Mouse (Mus musculus) CD8-positive naive resting alpha-beta T cell, adult 57 days (primary cell): ENCODE results near the gene Snx27. TPM values are rescaled to one million over a fixed set of nuclear protein-coding genes. Genes with fewer than 3 reads are reported as not detected.

Experiments used
- total RNA-seq: library from RNA; stranded (reverse); gene quantifications from one replicate; pipeline ENCODE4 v1.2.4, GENCODE M21; 2023

Gene Snx27
- total RNA-seq = 28.0 TPM

DNA sequence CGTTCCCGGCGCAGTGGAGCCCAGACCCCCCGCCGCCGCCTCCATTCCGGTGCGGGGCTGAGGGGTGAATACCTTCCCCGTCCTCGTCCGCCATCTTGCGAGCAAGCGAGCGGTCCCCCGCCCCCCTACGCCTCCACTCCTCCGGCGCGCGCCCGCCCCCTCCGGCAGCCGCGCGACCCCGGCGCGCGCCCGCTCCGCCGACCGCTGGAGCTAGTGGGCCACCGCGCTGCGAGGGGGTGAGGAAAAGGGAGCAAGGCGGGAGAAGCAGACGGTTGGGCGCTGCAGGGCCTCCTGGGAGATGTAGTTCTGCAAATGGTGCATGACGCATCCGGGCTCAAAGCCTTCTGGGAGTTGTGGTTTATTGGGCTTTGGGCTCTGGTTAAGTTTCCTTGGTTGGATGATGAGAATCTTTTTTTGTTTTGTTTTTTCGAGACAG, at the start of gene Snx27:
Gene Snx27 (minus strand): TSS at position 261 of the 436 bp plus-strand sequence.

DNA sequence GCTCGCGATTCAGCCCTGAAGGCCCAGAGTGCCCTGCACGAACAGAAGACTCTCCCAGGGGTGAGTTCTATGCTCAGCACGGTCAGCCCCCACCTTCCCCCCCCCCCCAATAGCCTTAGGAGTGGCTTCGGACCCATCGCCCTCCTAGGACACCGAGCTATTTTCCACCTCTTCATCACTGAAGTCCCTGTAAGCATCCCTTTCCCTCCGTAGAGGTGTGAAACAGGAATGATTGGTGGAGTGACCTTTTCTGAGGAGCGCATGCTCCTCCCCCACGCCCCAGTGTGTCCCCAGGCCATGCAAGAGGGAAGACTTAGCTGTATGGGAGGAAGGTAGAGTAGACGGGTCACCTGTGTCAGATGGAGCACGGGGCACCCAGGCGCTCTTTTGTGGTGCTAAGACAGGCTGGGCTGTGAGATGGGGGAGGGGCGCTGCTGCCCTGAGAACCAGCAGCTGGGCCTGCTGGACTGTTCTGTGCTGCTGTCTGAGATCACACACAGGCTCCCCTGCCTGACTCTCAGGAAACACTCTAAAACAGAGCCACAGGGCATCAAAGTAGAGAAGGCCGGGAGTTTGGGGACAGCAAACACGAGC, 102.1 kb downstream of the Snx27 start, which contains the start of gene Riiad1:
Gene Riiad1 (minus strand): TSS at position 51 of the 594 bp plus-strand sequence.

DNA sequence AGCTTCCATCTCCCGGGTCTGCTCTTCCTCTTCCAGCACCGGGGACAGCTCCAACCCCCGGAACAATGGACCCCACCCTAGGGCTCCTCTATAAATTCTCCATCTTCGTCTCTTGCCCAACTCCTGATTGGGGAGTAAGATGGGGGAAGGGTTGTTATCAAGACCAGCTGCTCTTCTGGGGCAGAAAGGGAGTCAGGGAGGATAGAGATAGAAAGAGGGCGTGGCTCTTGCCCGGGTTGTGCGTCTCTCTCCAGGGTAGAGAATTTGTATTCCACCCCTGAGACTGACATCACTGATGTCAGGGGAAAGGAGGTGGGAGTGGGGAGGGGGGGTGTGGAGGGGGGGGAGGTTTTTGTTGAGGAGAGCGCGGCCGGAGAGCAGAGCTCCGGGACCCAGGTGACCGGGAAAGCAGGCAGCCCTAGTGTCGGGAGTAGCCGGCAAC, 104.5 kb downstream of the Snx27 start, which contains the start of gene Celf3:
Gene Celf3 (plus strand): TSS at position 315 of the 442 bp plus-strand sequence.

Other genes starting within 250 kb of the Snx27 start
- gene Them5, start 240.6 kb downstream of the Snx27 start, total RNA-seq = not detected
- gene C2cd4d, start 220.3 kb downstream of the Snx27 start, total RNA-seq = not detected
- gene Rorc, start 209.9 kb downstream of the Snx27 start, total RNA-seq = not detected
- not detected for gene Lingo4, start 184.2 kb downstream of the Snx27 start, total RNA-seq
- 11.0 TPM for gene Tdrkh, start 169.4 kb downstream of the Snx27 start, total RNA-seq
- gene Mrpl9, start 139.4 kb downstream of the Snx27 start, total RNA-seq = 55.2 TPM
- not detected for gene Oaz3, start 138.8 kb downstream of the Snx27 start, total RNA-seq
- gene Celf3, start 104.4 kb downstream of the Snx27 start, total RNA-seq = not detected
- 2.8 TPM for gene Riiad1, start 102.4 kb downstream of the Snx27 start, total RNA-seq
- gene Gm10972, start 60.4 kb upstream of the Snx27 start, total RNA-seq = not detected
- gene Tuft1, start 76.2 kb upstream of the Snx27 start, total RNA-seq = 2.1 TPM
- gene Selenbp2, start 110.8 kb upstream of the Snx27 start, total RNA-seq = not detected
- gene Cgn, start 203.8 kb upstream of the Snx27 start, total RNA-seq = 1.4 TPM